Mouse (Mus musculus) adrenal gland (tissue): Measurements from ENCODE around the gene Dbi.

Experiments
- intact Hi-C: fragments of 180-260 bp; cut with DNase I; formaldehyde crosslinking; loops from one replicate; pipeline ENCODE4 v1.15.1; 2025

Gene Dbi

GRCm38 (mm10) chr1:120122634-120123383 is 1.9 kb upstream of the Dbi start:
- intact Hi-C loops, result no loop called here

- intact Hi-C loops, result no loop called here
These were observed 1.2 kb upstream of the Dbi start for GRCm38 (mm10) chr1:120121930-120122530.

- intact Hi-C loops, result no loop called here
These were observed 523 bp downstream of the Dbi start for GRCm38 (mm10) chr1:120120141-120120968.

- intact Hi-C loops, result no loop called here
These were observed 1.5 kb downstream of the Dbi start for GRCm38 (mm10) chr1:120119389-120119788.

GRCm38 (mm10) chr1:120118854-120119253 is 2.0 kb downstream of the Dbi start:
- intact Hi-C loops, result no loop called here

GRCm38 (mm10) chr1:120116106-120116505 is 4.8 kb downstream of the Dbi start:
- intact Hi-C loops, result no loop called here

GRCm38 (mm10) chr1:120115671-120116081 is 5.2 kb downstream of the Dbi start:
- intact Hi-C loops, result no loop called here

- intact Hi-C loops, result no loop called here
These were observed 8.4 kb downstream of the Dbi start for GRCm38 (mm10) chr1:120112251-120113187.

GRCm38 (mm10) chr1:120111766-120112165 is 9.1 kb downstream of the Dbi start:
- intact Hi-C loops, result no loop called here

- intact Hi-C loops, result no loop called here
These were observed 11.0 kb downstream of the Dbi start for GRCm38 (mm10) chr1:120109741-120110432.

GRCm38 (mm10) chr1:120105556-120105959 is 15.3 kb downstream of the Dbi start:
- intact Hi-C loops, result no loop called here

- intact Hi-C loops, result no loop called here
These were observed 19.7 kb downstream of the Dbi start for GRCm38 (mm10) chr1:120101227-120101609.

- intact Hi-C loops, result no loop called here
These were observed 20.2 kb downstream of the Dbi start for GRCm38 (mm10) chr1:120100456-120101226.

GRCm38 (mm10) chr1:120099483-120099882 is 21.4 kb downstream of the Dbi start:
- intact Hi-C loops, result no loop called here

GRCm38 (mm10) chr1:120098327-120098726 is 22.6 kb downstream of the Dbi start:
- intact Hi-C loops, result loop anchor here (1.0 kb wide), 1 partner anchor 49 kb away; no protein-coding TSS in a partner anchor

- intact Hi-C loops, result no loop called here
These were observed 26.0 kb downstream of the Dbi start for GRCm38 (mm10) chr1:120094920-120095319.

- intact Hi-C loops, result loop anchor here (1.0 kb wide), 1 partner anchor 60 kb away; no protein-coding TSS in a partner anchor
These were observed 27.3 kb downstream of the Dbi start for GRCm38 (mm10) chr1:120093482-120094134.

GRCm38 (mm10) chr1:120090880-120091570 is 29.9 kb downstream of the Dbi start:
- intact Hi-C loops, result no loop called here
